Mouse (Mus musculus) ES-E14 (cell line): ENCODE measurements around the gene Hist1h3g.

Experiments used
- CHD2 ChIP-seq: IDR thresholded peaks from 2 replicates; pipeline ENCODE4 v1.6.1; 2014; ENCODE audit warnings: mild to moderate bottlenecking, low read depth, low read length, inconsistent platforms
- HCFC1 ChIP-seq: IDR thresholded peaks from 2 replicates; pipeline ENCODE4 v1.6.1; 2012; ENCODE audit warnings: low read length, inconsistent platforms, borderline replicate concordance; ENCODE audit not compliant: insufficient read depth
- MAFK ChIP-seq: IDR thresholded peaks from 2 replicates; pipeline ENCODE4 v1.6.1; 2014; ENCODE audit warnings: mild to moderate bottlenecking, low read depth, low read length, inconsistent platforms; ENCODE audit not compliant: insufficient read depth
- ZC3H11A ChIP-seq: IDR thresholded peaks from 2 replicates; pipeline ENCODE4 v1.6.1; 2012; ENCODE audit warnings: low read depth, mild to moderate bottlenecking, inconsistent platforms, low read length, borderline replicate concordance
- ZNF384 ChIP-seq: IDR thresholded peaks from 2 replicates; pipeline ENCODE4 v1.6.1; 2012; ENCODE audit warnings: low read depth, low read length, inconsistent platforms

DNA sequence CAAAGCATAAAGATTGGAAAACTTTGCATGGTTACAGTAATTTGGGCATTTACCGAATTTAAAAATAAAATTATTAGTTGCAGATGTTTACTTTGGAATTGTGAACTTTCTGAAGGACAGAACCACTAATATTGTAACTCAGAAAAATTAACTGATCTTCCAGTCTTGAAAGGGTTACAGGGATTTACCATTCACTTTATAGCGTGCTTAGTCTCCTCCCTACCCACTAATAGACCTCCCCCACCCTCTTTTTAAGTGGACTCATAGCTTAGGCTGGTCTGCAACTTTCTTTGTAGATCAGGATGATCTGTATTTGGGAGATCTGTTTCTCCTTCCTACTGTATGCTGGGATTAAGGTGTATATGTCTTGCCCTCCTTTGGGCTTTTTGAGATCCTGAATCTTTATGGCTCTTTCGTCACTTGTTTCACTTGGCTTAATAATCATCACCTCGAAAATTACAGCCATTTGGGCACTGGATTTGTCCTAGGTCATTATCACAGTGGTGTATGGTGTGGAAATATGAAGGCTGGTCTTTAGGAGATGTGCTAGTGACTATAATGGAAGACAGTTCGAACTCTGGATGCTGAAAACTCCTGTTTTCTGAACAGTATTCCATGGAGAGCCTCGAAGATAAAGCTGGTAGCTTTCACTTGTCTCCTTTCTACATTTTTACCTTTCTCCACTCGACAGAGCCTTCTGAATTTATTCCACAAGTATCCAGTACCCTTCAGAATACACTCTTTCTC lies 1.0 kb downstream of the Hist1h3g start:
- TF ChIP-seq HCFC1, result no peak
- TF ChIP-seq ZNF384, result no peak
- no peak for TF ChIP-seq ZC3H11A
- TF ChIP-seq MAFK, result no peak
- no peak for TF ChIP-seq CHD2
